Mouse (Mus musculus) thymus, adult 2 months (tissue): ENCODE data around the gene Cacnb1. TPM values are rescaled to one million over a fixed set of nuclear protein-coding genes. Genes with fewer than 3 reads are reported as not detected.
A peak's percentile ranks its signal among the peaks of the same experiment; 100 is the strongest.

ENCODE experiments used
- DNase-seq: peaks from one replicate; pipeline ENCODE4 v3.0.0; 2021
- H3K27ac ChIP-seq: fragments of 200-500 bp; 2 replicates; pipeline ENCODE4 v1.5.1; 2012; ENCODE audit warnings: low read length, control low read depth; ENCODE audit not compliant: control insufficient read depth, insufficient read depth
- H3K27me3 ChIP-seq: fragments of 200-500 bp; 2 replicates; pipeline ENCODE4 v1.6.1; 2012; ENCODE audit warnings: mild to moderate bottlenecking, low read length, moderate library complexity, mixed read lengths; ENCODE audit not compliant: control insufficient read depth, insufficient read depth
- H3K36me3 ChIP-seq: fragments of 200-500 bp; 2 replicates; pipeline ENCODE4 v1.6.1; 2012; ENCODE audit warnings: mild to moderate bottlenecking, low read length, moderate library complexity; ENCODE audit not compliant: control insufficient read depth, insufficient read depth
- H3K4me1 ChIP-seq: fragments of 200-500 bp; replicated peaks from 2 replicates; pipeline ENCODE4 v1.6.1; 2012; ENCODE audit warnings: low read length; ENCODE audit not compliant: control insufficient read depth, insufficient read depth
- H3K4me3 ChIP-seq: fragments of 200-500 bp; 2 replicates; pipeline ENCODE4 v1.5.1; 2012; ENCODE audit warnings: mild to moderate bottlenecking, low read length, control low read depth, moderate library complexity; ENCODE audit not compliant: control insufficient read depth, insufficient read depth
- CTCF ChIP-seq: fragments of 200-500 bp; IDR thresholded peaks from 2 replicates; pipeline ENCODE4 v1.5.1; 2012; ENCODE audit warnings: mild to moderate bottlenecking, control low read depth, low read length, moderate library complexity, borderline replicate concordance; ENCODE audit not compliant: control insufficient read depth, poor library complexity, insufficient read depth; ENCODE audit errors: extremely low read depth
- POLR2A ChIP-seq: fragments of 200-500 bp; IDR thresholded peaks from 2 replicates; pipeline ENCODE4 v1.6.1; 2012; ENCODE audit warnings: mild to moderate bottlenecking, low read length, control low read depth, moderate library complexity; ENCODE audit not compliant: control insufficient read depth, poor library complexity, insufficient read depth; ENCODE audit errors: extremely low read depth
- WGBS: fragments of 180-500 bp; shearing (Covaris S2); methylation state at CpG from one replicate; pipeline ENCODE4 v1.1.7; 2018; 5-methylcytosine and 5-hydroxymethylcytosine counted together
- polyA plus RNA-seq: library from polyadenylated mRNA; depleted of rRNA; stranded (reverse); fragments of >200 nt; gene quantifications from 2 replicates; pipeline ENCODE4 v1.2.3, GENCODE M21; 2012

Cacnb1 gene
- polyA plus RNA-seq, 1 experiment = 27.1 TPM

DNA sequence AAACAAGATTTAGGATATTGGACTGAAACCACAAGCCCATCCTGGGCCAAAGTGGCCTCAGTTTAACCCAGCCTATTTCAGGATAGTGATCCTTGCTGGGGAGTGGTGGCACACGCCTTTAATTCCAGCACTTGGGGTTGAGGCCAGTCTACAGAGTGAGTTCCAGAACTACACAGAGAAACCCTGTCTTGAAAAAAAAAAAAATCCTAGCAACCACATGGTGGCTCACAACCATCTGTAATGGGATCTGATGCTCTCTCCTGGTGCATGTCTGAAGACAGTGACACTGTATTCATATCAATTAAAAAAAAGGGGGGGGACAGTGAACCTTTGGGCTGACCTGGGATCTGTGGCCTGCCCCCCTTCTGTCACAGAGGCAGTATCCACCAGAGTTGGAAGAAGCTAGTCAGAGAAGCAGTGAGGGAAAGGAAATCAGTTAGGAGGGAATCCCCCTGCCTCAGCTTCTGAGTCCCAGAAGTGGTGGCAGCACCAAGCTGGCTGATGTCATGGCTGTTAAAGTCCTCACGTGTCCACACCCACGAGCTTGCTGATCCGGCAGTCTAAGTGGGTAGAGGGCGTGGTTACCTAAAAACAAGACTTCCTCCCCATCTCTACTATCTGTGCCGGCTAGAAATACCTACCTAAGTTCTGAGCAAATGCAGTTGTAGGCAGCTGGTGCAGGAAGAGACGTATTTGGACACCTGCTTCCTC is 23.8 kb downstream of the Cacnb1 start:
- Histone ChIP-seq H3K4me1 (peaks cover 69% of the 10 kb centered on the region), H3K27ac (peak overlapping the region; percentile 99), H3K36me3 (no peaks in the 10 kb centered on the region), H3K4me3 (no peak overlapping the region), H3K27me3 (no peaks in the 10 kb centered on the region)
- peak; percentile 73 for DNase-seq
- 9% methylated on average over 7 of the region's 7 CpGs for WGBS
- TF ChIP-seq CTCF (no peak), POLR2A (0 out of 2 replicates have a peak, but pooled peaks have one; percentile 43)

DNA sequence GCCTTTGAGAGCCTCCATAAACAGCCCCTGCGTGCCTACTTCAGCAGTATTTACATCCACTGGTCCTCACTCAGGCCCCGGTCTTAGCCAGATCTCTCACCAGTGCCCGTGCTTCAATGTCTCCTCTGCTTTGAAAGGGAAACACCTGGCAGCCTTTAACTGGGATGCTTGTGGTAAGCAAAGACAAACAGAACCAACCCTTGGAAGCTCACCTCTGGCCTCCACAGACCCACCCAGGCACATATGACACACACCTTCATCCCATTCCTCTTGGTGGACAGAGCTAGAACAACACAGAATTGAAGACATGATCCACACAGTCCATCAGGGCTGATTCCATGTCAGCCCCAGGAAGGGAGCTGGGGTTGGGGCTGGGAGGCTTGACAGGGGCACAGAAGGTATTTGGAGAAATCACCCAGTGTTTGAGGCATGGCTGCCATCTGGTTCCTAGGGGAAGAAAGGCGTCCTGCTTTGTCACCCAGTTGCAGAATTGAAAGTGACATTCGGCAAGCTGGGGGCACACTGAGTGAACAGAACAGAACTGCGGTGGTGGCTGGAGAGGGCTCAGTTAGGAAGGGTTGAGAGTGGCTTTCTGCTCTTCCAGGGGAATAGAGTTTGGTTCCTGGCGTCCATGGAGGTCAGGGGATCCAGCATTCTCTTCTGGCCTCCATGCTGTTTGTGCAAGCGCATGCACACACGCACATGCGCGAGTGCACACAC is 24.6 kb downstream of the Cacnb1 start:
- H3K36me3 ChIP-seq = peaks cover 3% of the 10 kb centered on the region; the same call in 1 of the 2 replicates
- TF ChIP-seq POLR2A (no peak), CTCF (no peak)
- peak overlapping the region; percentile 99 for H3K27ac ChIP-seq
- peaks cover 67% of the 10 kb centered on the region for H3K4me1 ChIP-seq
- 50% methylated on average over 11 of the region's 11 CpGs for WGBS
- DNase-seq = no peak
- peak overlapping the region; percentile 6; the same call in 1 of the 2 replicates for H3K4me3 ChIP-seq
- no peaks in the 10 kb centered on the region for H3K27me3 ChIP-seq

DNA sequence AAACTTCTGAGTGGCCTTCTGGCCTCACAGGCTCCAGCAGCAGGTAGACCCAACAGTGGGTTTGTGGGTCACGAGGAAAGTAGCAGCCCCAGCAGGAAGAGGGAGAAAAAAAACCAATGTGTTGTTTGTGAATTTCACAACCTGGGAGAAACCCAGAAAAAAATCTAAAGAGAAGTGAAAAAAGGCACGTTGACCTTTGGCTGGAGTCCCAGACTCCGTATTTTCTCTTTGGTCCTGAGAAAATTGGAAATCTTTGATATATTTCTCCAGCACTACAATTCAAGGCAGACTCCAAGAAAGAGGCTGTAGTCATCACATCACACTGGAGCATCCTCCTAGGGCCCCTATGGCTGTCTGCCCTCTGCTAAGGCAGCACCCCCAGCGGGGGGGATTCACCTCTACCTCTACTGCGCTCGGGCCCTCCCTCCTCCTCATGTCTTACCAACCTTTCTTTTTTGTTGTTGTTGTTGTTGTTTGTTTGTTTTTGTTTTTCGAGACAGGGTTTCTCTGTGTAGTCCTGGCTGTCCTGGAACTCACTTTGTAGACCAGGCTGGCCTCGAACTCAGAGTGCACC is 25.4 kb downstream of the Cacnb1 start:
- Histone ChIP-seq H3K4me1 (peaks cover 66% of the 10 kb centered on the region), H3K27me3 (no peaks in the 10 kb centered on the region)
- 70% methylated on average over 8 of the region's 8 CpGs for WGBS

DNA sequence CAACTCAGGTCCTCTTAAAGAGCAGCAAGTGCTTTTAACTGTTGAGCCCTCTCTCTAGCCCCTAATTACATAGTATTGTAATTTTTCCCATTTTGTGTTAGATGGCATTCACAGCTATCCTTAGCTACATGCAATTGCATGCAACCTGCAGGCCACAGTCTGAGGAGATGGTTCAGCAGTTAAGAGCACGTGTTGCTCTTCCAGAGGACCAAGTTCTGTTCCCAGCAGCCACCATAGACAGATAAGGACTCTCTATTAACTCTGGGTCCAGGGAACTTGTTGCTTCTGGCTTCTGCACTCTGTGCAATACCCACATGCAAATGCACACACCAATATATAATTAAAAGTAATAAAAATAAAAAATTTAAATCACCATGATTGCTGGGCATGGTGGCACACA is 26.1 kb downstream of the Cacnb1 start:
- DNase-seq = no peak
- Histone ChIP-seq H3K27me3 (no peaks in the 10 kb centered on the region), H3K27ac (peak overlapping the region; percentile 99), H3K36me3 (peaks cover 15% of the 10 kb centered on the region; the same call in 1 of the 2 replicates), H3K4me3 (no peak overlapping the region), H3K4me1 (peaks cover 61% of the 10 kb centered on the region)
- 70% methylated on average over 1 of the region's 1 CpGs for WGBS
- no peak for TF ChIP-seq POLR2A
- no peak for TF ChIP-seq CTCF

More for the DNA sequence above, 25.4 kb downstream of the Cacnb1 start:
- Histone ChIP-seq H3K36me3 (peaks cover 8% of the 10 kb centered on the region; the same call in 1 of the 2 replicates), H3K27ac (peak overlapping the region; percentile 99), H3K4me3 (peak overlapping the region; percentile 6; the same call in 1 of the 2 replicates)
- no peak for DNase-seq
- no peak for TF ChIP-seq CTCF
- TF ChIP-seq POLR2A = no peak

DNA sequence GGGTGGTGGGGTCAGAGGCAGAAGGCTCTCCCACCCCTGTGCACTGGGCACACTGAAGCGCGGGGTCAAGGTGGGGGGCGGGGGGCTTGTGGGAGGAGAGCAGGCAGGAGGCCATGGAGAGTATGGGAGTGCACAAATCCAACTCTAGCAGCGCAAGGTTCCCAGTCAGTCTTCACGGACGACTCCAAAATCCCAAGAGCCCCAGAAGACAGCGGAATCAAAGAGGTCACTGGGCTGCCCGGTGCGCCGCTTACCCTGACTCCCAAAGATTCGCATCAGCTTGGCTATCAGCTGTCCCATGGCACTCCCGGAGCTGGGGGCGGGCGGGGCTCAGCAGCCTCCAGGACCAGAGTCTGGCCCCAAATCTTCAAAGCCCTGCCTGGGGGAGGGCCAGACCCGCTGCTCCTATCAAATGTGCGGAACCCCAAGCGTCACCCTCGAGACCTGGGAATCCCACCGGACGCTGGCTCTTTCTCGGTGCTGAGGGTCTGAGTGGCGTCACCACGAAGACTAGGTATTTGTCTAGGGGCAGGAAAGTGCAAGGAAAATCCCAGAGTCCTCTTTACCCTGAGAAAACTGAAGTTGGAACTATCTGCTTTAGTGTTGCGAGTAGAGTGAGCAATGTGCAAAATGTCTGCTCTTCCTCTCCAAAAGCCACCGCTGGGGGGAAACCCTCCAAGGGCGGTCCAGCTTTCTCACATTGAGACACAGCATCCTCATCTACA is 27.1 kb downstream of the Cacnb1 start, which contains the start of gene Arl5c:
Arl5c (minus strand) TSS at position 618 of the 725 bp plus-strand sequence.
- Histone ChIP-seq H3K27me3 (no peaks in the 10 kb centered on the region), H3K36me3 (peaks cover 15% of the 10 kb centered on the region; the same call in 1 of the 2 replicates), H3K4me3 (peak within 1 kb of the TSS; percentile 95), H3K27ac (peak within 1 kb of the TSS; percentile 99), H3K4me1 (peaks cover 54% of the 10 kb centered on the region)
- peak; percentile 83 for DNase-seq
- peak; percentile 88 for TF ChIP-seq POLR2A
- no peak for TF ChIP-seq CTCF
- WGBS = under 1% methylated on average over 26 of the region's 26 CpGs

DNA sequence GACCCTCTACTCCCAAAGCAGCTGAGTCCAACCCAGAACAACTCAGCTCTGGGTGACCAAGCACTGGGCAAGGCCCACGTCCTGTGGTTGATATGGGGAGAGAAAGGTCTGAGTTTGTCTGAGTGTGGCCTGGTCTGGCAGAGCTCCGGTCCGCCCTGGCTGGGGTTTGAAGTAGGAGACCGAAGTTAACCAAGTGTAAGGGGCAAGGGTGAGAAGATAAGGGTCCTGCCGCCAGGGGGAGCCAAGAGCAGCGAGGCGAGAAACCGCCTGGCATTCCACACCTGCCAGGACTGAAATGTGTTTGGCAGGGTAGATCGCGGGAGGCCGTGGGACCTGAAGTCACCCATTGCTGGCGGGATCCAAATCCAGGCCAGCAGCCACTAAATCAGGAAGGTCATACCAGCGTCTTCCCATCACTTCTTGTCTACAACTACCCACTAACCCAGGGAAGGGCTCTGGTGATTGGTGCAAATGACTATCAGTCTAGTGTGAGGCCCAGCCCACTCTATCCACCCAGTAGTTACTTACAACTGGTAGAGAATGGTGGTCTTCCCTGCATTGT is 28.2 kb downstream of the Cacnb1 start:
- WGBS = under 1% methylated on average over 13 of the region's 13 CpGs
- Histone ChIP-seq H3K4me1 (peaks cover 54% of the 10 kb centered on the region), H3K27me3 (no peaks in the 10 kb centered on the region), H3K27ac (peak overlapping the region; percentile 99), H3K36me3 (peaks cover 15% of the 10 kb centered on the region; the same call in 1 of the 2 replicates), H3K4me3 (peak overlapping the region; percentile 95)
- DNase-seq = peak; percentile 95
- TF ChIP-seq POLR2A (peak; percentile 50; the same call in 1 of the 2 replicates), CTCF (peak; percentile 96)
